Mouse (Mus musculus) MEL-GATA-1-ER (cell line): ENCODE results near the gene Prrt4.

Source experiments
- DNase-seq: peaks from one replicate; pipeline ENCODE4 v3.0.0-alpha.2; 2012; ENCODE audit warnings: low read depth; ENCODE audit errors: extremely low read depth

The Prrt4 gene

GRCm38 (mm10) chr6:29150001-29150400 lies 29.4 kb downstream of the Prrt4 start:
- DNase-seq = no peak

DNA sequence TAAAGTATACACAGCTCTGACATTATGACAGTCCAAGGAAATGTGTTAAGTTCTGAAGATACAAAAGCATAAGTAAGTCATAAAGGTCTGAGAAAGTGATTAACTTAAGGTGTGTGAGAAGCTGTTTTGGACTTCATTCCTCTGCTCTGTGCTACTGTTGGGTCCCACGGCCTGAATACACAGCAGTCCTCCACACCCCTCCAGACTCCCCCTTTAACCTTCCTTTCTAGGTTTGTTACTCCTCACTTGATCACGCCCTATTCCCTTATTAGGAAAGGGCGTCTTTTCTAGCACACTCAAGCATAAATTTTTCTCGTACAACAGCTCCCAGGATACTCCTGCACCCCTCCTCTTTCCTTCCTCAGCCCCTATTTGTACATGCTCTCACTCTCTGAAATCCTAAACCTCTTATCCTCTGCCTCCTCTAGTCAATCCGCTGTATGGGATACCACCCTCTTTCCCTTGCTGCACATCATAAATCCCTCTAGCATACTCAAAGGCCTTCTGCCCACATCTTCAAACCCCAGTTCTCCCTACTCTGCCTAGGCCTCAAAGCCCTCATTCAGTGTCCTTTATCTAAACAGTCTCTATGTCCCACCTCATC lies 31.9 kb downstream of the Prrt4 start:
- no peak for DNase-seq

- DNase-seq = no peak
These were observed 32.7 kb downstream of the Prrt4 start for GRCm38 (mm10) chr6:29146641-29147040.

- no peak for DNase-seq
These were observed 33.7 kb downstream of the Prrt4 start for GRCm38 (mm10) chr6:29145456-29146307.

GRCm38 (mm10) chr6:29144971-29145370 lies 34.4 kb downstream of the Prrt4 start:
- no peak for DNase-seq

GRCm38 (mm10) chr6:29143608-29144007 lies 35.8 kb downstream of the Prrt4 start:
- DNase-seq = no peak

DNA sequence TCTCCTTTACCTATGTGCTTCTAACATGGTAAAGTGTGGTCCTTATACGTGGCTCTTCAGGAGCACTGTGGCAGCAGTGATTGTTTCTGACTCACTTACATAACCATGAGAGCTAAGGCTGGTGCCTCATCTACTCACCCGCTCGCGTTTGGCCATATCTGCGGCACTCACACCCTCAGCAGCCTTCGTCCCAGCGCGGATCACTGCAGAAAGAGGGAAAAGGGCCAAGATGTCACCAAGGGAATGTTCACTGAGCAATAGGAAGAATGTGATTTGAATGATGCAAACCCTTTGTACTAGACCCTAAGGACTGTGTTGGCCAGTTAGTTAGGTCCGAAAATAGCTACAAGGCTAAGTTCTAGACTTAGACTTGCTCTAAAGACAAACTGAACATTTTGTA lies 41.9 kb downstream of the Prrt4 start:
- DNase-seq = no peak

- DNase-seq = no peak
These were observed 46.3 kb downstream of the Prrt4 start for GRCm38 (mm10) chr6:29133100-29133499.

- DNase-seq = no peak
These were observed 52.4 kb downstream of the Prrt4 start for GRCm38 (mm10) chr6:29126878-29127426.

DNA sequence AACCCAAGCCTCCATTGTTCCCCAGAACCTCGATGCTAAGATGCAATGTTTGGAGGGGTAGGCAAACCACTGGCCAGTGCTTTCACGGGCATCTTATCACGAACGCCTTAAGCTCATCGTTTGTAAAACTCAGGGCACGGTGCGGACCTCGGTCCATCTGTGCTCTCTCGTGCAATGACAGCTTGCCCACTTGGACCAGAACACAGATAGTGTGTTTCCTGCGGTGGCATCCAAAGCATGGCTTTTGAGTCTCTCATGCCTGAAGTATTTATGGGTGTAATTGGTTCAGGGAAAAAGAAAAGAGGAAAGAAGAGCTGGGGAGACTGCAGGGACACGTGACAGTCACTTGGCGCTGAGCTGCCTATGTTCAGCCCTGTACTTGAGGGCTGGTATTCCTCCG lies 59.4 kb downstream of the Prrt4 start:
- no peak for DNase-seq
